Comparison of ENCODE assay signal across 21 mouse cellular contexts in the genomic region with DNA sequence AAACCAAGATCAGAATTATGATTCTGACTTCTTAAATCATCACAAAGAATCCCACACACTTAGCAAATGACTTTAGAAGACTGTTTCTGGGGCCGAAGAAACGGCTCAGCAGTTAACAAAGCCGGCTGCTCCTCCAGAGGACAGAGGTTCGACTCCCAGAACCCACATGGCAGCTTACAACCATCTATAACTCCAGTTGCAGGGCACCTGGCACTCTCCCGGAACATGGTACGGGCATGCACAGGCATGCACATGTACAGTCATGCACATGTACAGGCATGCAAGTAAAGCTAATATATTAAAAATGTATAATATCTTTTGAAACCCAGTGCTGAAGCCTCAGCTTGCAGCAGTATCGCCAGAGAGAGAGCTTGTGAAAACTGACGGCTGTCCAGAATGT. TPM values are rescaled to one million over a fixed set of nuclear protein-coding genes. Genes with fewer than 3 reads are reported as not detected.
DNase-seq lines count a peak whose midpoint lies in the region; ATAC-seq and TF ChIP-seq lines count a peak whose summit lies in the region.
"Had no signal": no experiment of that assay in that cellular context is flagged by ENCODE, and none has a peak within 500 bp of the region (broad histone marks: within the 10 kb centered on the region; RNA-seq: fewer than 3 reads in every experiment).

No protein-coding gene starts in this region.

- no peak for TF ChIP-seq EP300 in MEL (IDR thresholded peaks at IDR 0.05; ENCODE audit: low read depth in 1 of 2, low read length in 2 of 2)

- H3K9ac ChIP-seq in heart, embryonic 13.5 days, result no peak overlapping the region
- no peak overlapping the region for H3K9ac ChIP-seq in MEL (ENCODE audit: control insufficient read depth, low read depth, low read length, poor library complexity, severe bottlenecking)
- H3K9ac ChIP-seq in liver, embryonic 15.5 days, result peak overlapping the region; percentile 58
- no peak overlapping the region for H3K9ac ChIP-seq in forebrain, embryonic 13.5 days
- H3K9ac ChIP-seq: heart, embryonic 15.5 days; limb, embryonic 13.5 days; lung, embryonic 14.5 days had no signal

- DNase-seq in heart, adult 8-10 months (ENCODE audit: low spot score), result no peak
- DNase-seq in MEL (ENCODE audit: low read depth, low spot score), result no peak
- DNase-seq: adrenal gland, adult 8-10 months; embryo, embryonic 11 days; kidney, postnatal 36 days; layer of hippocampus, postnatal 36 days; lung, embryonic 14.5 days; thymus, adult 18-20 months; thymus, postnatal 4 days had no signal

- peaks cover 45% of the 10 kb centered on the region for H3K4me1 ChIP-seq in heart, embryonic 13.5 days
- peaks cover 31 to 36% of the 10 kb centered on the region in 2 experiments for H3K4me1 ChIP-seq in MEL (ENCODE audit: control insufficient read depth in 1 of 2, insufficient read depth in 2 of 2, low read length in 2 of 2)
- H3K4me1 ChIP-seq in bone marrow, adult 2 months (ENCODE audit: control insufficient read depth, insufficient read depth, low read length), result peaks cover 8% of the 10 kb centered on the region; the same call in 1 of the 2 replicates
- peaks cover 97% of the 10 kb centered on the region for H3K4me1 ChIP-seq in liver, embryonic 15.5 days (replicated peaks)
- no peaks in the 10 kb centered on the region for H3K4me1 ChIP-seq in forebrain, embryonic 13.5 days
- H3K4me1 ChIP-seq: hindbrain, embryonic 10.5 days had no signal

- no peak for TF ChIP-seq POLR2A in MEL (IDR thresholded peaks at IDR 0.05; ENCODE audit: control insufficient read depth in 1 of 2, insufficient read depth in 1 of 2, low read depth in 1 of 2, low read length in 2 of 2, poor library complexity in 1 of 2)
- no peak for TF ChIP-seq POLR2A in bone marrow, adult 2 months (IDR thresholded peaks at IDR 0.05; ENCODE audit: borderline replicate concordance, control insufficient read depth, low read depth, low read length)

- H3K79me2 ChIP-seq in MEL (ENCODE audit: control insufficient read depth, insufficient read depth, low read length, poor library complexity), result peaks cover 26% of the 10 kb centered on the region; the same call in 1 of the 2 replicates

- H3K27ac ChIP-seq in heart, embryonic 13.5 days (replicated peaks), result peak overlapping the region; percentile 54
- H3K27ac ChIP-seq in MEL (ENCODE audit: control insufficient read depth, low read depth, low read length), result peak overlapping the region; percentile 52
- peak overlapping the region; percentile 54 for H3K27ac ChIP-seq in bone marrow, adult 2 months (ENCODE audit: control insufficient read depth, insufficient read depth, low read depth, low read length, poor library complexity)
- peak overlapping the region; percentile 96 for H3K27ac ChIP-seq in liver, embryonic 15.5 days (replicated peaks)
- H3K27ac ChIP-seq in forebrain, embryonic 13.5 days, result no peak overlapping the region
- H3K27ac ChIP-seq: forebrain, embryonic 10.5 days; hindbrain, embryonic 10.5 days had no signal

- H3K36me3 ChIP-seq in heart, embryonic 13.5 days, result peaks cover 36% of the 10 kb centered on the region
- peaks cover 26 to 47% of the 10 kb centered on the region in 2 experiments for H3K36me3 ChIP-seq in MEL (ENCODE audit: control insufficient read depth in 1 of 2, insufficient read depth in 2 of 2, low read length in 2 of 2)
- peaks cover 93% of the 10 kb centered on the region for H3K36me3 ChIP-seq in liver, embryonic 15.5 days (replicated peaks)
- H3K36me3 ChIP-seq in forebrain, embryonic 13.5 days (ENCODE audit: poor library complexity, severe bottlenecking), result peaks cover 7% of the 10 kb centered on the region

- peak overlapping the region; percentile 40 for H3K4me2 ChIP-seq in heart, embryonic 13.5 days
- peak overlapping the region; percentile 67 for H3K4me2 ChIP-seq in liver, embryonic 15.5 days
- no peak overlapping the region for H3K4me2 ChIP-seq in forebrain, embryonic 13.5 days
- H3K4me2 ChIP-seq: heart, embryonic 15.5 days; limb, embryonic 13.5 days; lung, embryonic 14.5 days had no signal

- 82% methylated on average over 8 of the region's 8 CpGs for WGBS in heart, embryonic 13.5 days
- 89% methylated on average over 8 of the region's 8 CpGs for WGBS in bone marrow, adult 2 months
- whole genome bisulfite sequencing in liver, embryonic 15.5 days (ENCODE audit: insufficient replicate concordance), result 75% methylated on average over 8 of the region's 8 CpGs
- 92% methylated on average over 8 of the region's 8 CpGs for WGBS in forebrain, embryonic 13.5 days

- H3K27me3 ChIP-seq in heart, embryonic 13.5 days (replicated peaks), result no peaks in the 10 kb centered on the region
- H3K27me3 ChIP-seq in MEL (ENCODE audit: control insufficient read depth in 1 of 2, insufficient read depth in 2 of 2, low read length in 2 of 2), result no peaks in the 10 kb centered on the region
- no peaks in the 10 kb centered on the region for H3K27me3 ChIP-seq in liver, embryonic 15.5 days
- H3K27me3 ChIP-seq in forebrain, embryonic 13.5 days, result no peaks in the 10 kb centered on the region
- H3K27me3 ChIP-seq: heart, embryonic 15.5 days; limb, embryonic 13.5 days had no signal

- no peak for TF ChIP-seq RAD21 in MEL (IDR thresholded peaks at IDR 0.05; ENCODE audit: low read depth, low read length)

- H3K9me3 ChIP-seq in heart, embryonic 13.5 days, result no peaks in the 10 kb centered on the region
- no peaks in the 10 kb centered on the region for H3K9me3 ChIP-seq in MEL (replicated peaks; ENCODE audit: insufficient read depth, low read length)
- H3K9me3 ChIP-seq in liver, embryonic 15.5 days (replicated peaks), result 0 out of 2 replicates have a peak, but pooled peaks cover 3% of the 10 kb centered on the region
- H3K9me3 ChIP-seq in forebrain, embryonic 13.5 days (replicated peaks), result no peaks in the 10 kb centered on the region
- H3K9me3 ChIP-seq: forebrain, embryonic 10.5 days; heart, embryonic 15.5 days; hindbrain, embryonic 10.5 days; limb, embryonic 13.5 days had no signal

- TF ChIP-seq CTCF in MEL (IDR thresholded peaks at IDR 0.05 in 2 of 3, conservative IDR thresholded peaks at IDR 0.05 in 1 of 3; ENCODE audit: control insufficient read depth in 1 of 3, insufficient read depth in 1 of 3, low read depth in 2 of 3, low read length in 3 of 3, poor library complexity in 1 of 3, severe bottlenecking in 1 of 3), result no peak
- TF ChIP-seq CTCF in bone marrow, adult 2 months (IDR thresholded peaks at IDR 0.05; ENCODE audit: control insufficient read depth, insufficient read depth, low read length), result no peak

- 0 out of 2 replicates have a peak overlapping the region, but pooled peaks have one; percentile 2 for H3K4me3 ChIP-seq in heart, embryonic 13.5 days
- no peak overlapping the region for H3K4me3 ChIP-seq in MEL (ENCODE audit: control insufficient read depth in 1 of 2, insufficient read depth in 1 of 2, low read depth in 2 of 2, low read length in 2 of 2)
- no peak overlapping the region for H3K4me3 ChIP-seq in bone marrow, adult 2 months (replicated peaks; ENCODE audit: control insufficient read depth, low read depth, low read length)
- peak overlapping the region; percentile 35 for H3K4me3 ChIP-seq in liver, embryonic 15.5 days (replicated peaks)
- no peak overlapping the region for H3K4me3 ChIP-seq in forebrain, embryonic 13.5 days
- H3K4me3 ChIP-seq: forebrain, embryonic 10.5 days; heart, embryonic 15.5 days; hindbrain, embryonic 10.5 days; limb, embryonic 13.5 days had no signal

- ATAC-seq in heart, embryonic 13.5 days (ENCODE audit: extremely low read depth, insufficient number of reproducible peaks, low FRiP score, low TSS enrichment), result no peak
- ATAC-seq in liver, embryonic 15.5 days (ENCODE audit: insufficient read depth), result no peak
- ATAC-seq in forebrain, embryonic 13.5 days, result no peak
- ATAC-seq in megakaryocyte progenitor cell, adult 5-6 weeks (replicated peaks; ENCODE audit: poor library complexity), result no peak
- ATAC-seq: activated CD4-positive, CD25-positive, alpha-beta regulatory T cell, adult 4 months; hindbrain, embryonic 16.5 days; intestine, embryonic 16.5 days had no signal

TF ChIP-seq in MEL, 35 proteins besides CTCF, POLR2A, EP300 and RAD21:
- TF ChIP-seq MAZ (IDR thresholded peaks at IDR 0.05; ENCODE audit: low read depth, low read length), result no peak
- TF ChIP-seq HCFC1 (IDR thresholded peaks at IDR 0.05; ENCODE audit: low read depth, low read length), result no peak
- no peak for TF ChIP-seq POLR2AphosphoS2 (IDR thresholded peaks at IDR 0.05; ENCODE audit: low read length)
- TF ChIP-seq UBTF (IDR thresholded peaks at IDR 0.05; ENCODE audit: borderline replicate concordance, insufficient read depth, low read depth, low read length), result no peak
- no peak for TF ChIP-seq MAFK (IDR thresholded peaks at IDR 0.05; ENCODE audit: borderline replicate concordance, low read depth, low read length)
- TF ChIP-seq USF1 (IDR thresholded peaks at IDR 0.05; ENCODE audit: low read depth, low read length), result no peak
- no peak for TF ChIP-seq E2F4 (IDR thresholded peaks at IDR 0.05; ENCODE audit: borderline replicate concordance, low read depth, low read length)
- no peak for TF ChIP-seq ZKSCAN1 (IDR thresholded peaks at IDR 0.05; ENCODE audit: low read depth, low read length)
- no peak for TF ChIP-seq RCOR1 (IDR thresholded peaks at IDR 0.05; ENCODE audit: low read depth, low read length)
- TF ChIP-seq MEF2A (IDR thresholded peaks at IDR 0.05; ENCODE audit: extremely low read depth, insufficient replicate concordance, low read depth, low read length, poor library complexity, severe bottlenecking), result no peak
- TF ChIP-seq GATA1 (IDR thresholded peaks at IDR 0.05; ENCODE audit: low read depth, low read length), result no peak
- TF ChIP-seq POLR2AphosphoS5 (IDR thresholded peaks at IDR 0.05; ENCODE audit: borderline replicate concordance, low read depth, low read length), result no peak

RNA-seq across cellular contexts. Expression of gene Foxo3, which starts 15.5 kb away (rescaled TPM):
- 4.4 and 4.8 TPM in 2 replicates for polyA plus RNA-seq in heart, embryonic 13.5 days (2015; fragmentation: Nextera tagmentation; extraction: Ambion mirVana)
- total RNA-seq in heart, adult 8-10 months (2022), result 10 to 100 TPM; 67.9 to 93.5 (median 80.4) TPM
- 21.0 and 31.8 TPM in 2 replicates for total RNA-seq in MEL (2012; rRNA removed)
- polyA plus RNA-seq in MEL (2012; ENCODE audit: insufficient read depth in 1 of 2, insufficient read length in 2 of 2, low read depth in 1 of 2, low replicate concordance in 2 of 2, missing spikeins in 1 of 2), result 100 to 1,000 TPM in 1 of 2 experiments, 10 to 100 TPM in 1; 27.2 to 103 TPM
- 34.9 and 51.5 TPM in 2 replicates for polyA plus RNA-seq in bone marrow, adult 2 months (2011; ENCODE audit: insufficient read depth, insufficient read length, low replicate concordance, missing spikeins)
- 15.1 and 15.9 TPM in 2 replicates for polyA plus RNA-seq in liver, embryonic 15.5 days (2015; fragmentation: Nextera tagmentation; extraction: Ambion mirVana)
- polyA plus RNA-seq in forebrain, embryonic 13.5 days (2015; fragmentation: Nextera tagmentation; extraction: Ambion mirVana), result 3.4 and 3.8 TPM in 2 replicates
- 19.9 and 23.7 TPM in 2 replicates for total RNA-seq in megakaryocyte progenitor cell, adult 5-6 weeks (2015)
- 20.1 and 22.8 TPM in 2 replicates for total RNA-seq in megakaryocyte progenitor cell, adult 5-6 weeks (2017)

Comparison
In these comparisons a context has a peak if more than half of its experiments do, and no peak if none do; other contexts are left out.
1. H3K4me3 ChIP-seq: peak in heart, embryonic 13.5 days (single experiment) and liver, embryonic 15.5 days (single experiment); none in MEL (0 of 2), bone marrow, adult 2 months (single experiment) and forebrain, embryonic 13.5 days (single experiment).